Mouse (Mus musculus) kidney, postnatal 0 days (tissue): ENCODE results near the gene Cox10. TPM values are rescaled to one million over a fixed set of nuclear protein-coding genes. Genes with fewer than 3 reads are reported as not detected.
"Not testable (repeated sequence)": the region's sequence is repeated elsewhere in the genome, so short reads cannot be mapped to it uniquely, and the experiment has no call there.

Source experiments
- ATAC-seq: fragments of 200-750 bp; cut with Nextera tagmentation; replicated peaks from 2 replicates; pipeline ENCODE4 v1.8.0; 2017; ENCODE audit warnings: low read depth, moderate number of reproducible peaks, moderate TSS enrichment, moderate library complexity; ENCODE audit not compliant: low FRiP score
- DNase-seq: peaks from one replicate; pipeline ENCODE4 v3.0.0-alpha.2; 2016; ENCODE audit warnings: low spot score
- H3K27ac ChIP-seq: fragments of 300-500 bp; sonication (generic); 2 replicates; pipeline ENCODE4 v1.5.1; 2014; ENCODE audit warnings: mild to moderate bottlenecking
- H3K27me3 ChIP-seq: fragments of 300-500 bp; sonication (generic); 2 replicates; pipeline ENCODE4 v1.6.1; 2014; ENCODE audit warnings: low read length, mixed read lengths; ENCODE audit not compliant: insufficient read depth
- H3K36me3 ChIP-seq: fragments of 300-500 bp; sonication (generic); 2 replicates; pipeline ENCODE4 v1.6.1; 2014; ENCODE audit warnings: low read length, mixed read lengths; ENCODE audit not compliant: insufficient read depth
- H3K4me1 ChIP-seq: fragments of 300-500 bp; sonication (generic); replicated peaks from 2 replicates; pipeline ENCODE4 v1.6.1; 2014; ENCODE audit warnings: antibody characterized with exemption, low read length, mixed read lengths; ENCODE audit not compliant: insufficient read depth
- H3K4me2 ChIP-seq: fragments of 300-500 bp; sonication (generic); 2 replicates; pipeline ENCODE4 v1.6.1; 2014; ENCODE audit warnings: mild to moderate bottlenecking, low read length, moderate library complexity, mixed read lengths
- H3K4me3 ChIP-seq: fragments of 300-500 bp; sonication (generic); replicated peaks from 2 replicates; pipeline ENCODE4 v1.5.1; 2014; ENCODE audit warnings: low read depth, low read length
- H3K9ac ChIP-seq: fragments of 300-500 bp; sonication (generic); 2 replicates; pipeline ENCODE4 v1.6.1; 2014; ENCODE audit warnings: low read depth, low read length
- H3K9me3 ChIP-seq: fragments of 300-500 bp; sonication (generic); replicated peaks from 2 replicates; pipeline ENCODE4 v1.6.1; 2016; ENCODE audit warnings: low read length, inconsistent platforms, mixed read lengths
- CTCF ChIP-seq: IDR thresholded peaks from 2 replicates; pipeline ENCODE4 v1.5.1; 2016; ENCODE audit warnings: antibody characterized with exemption, low read depth, mild to moderate bottlenecking, moderate library complexity
- WGBS: fragments of 180-500 bp; shearing (Covaris S2); extraction: QIAGEN DNeasy Blood & Tissue Kit; methylation state at CpG from one replicate; pipeline ENCODE4 v1.1.7; 2014; 5-methylcytosine and 5-hydroxymethylcytosine counted together
- polyA plus RNA-seq: library from polyadenylated mRNA; unstranded; fragments of >200 nt; fragmentation: Nextera tagmentation; extraction: Ambion mirVana; gene quantifications from 2 replicates; pipeline ENCODE4 v1.2.1, GENCODE M21; 2015

Cox10 gene
- 26.8 and 30.8 TPM in 2 replicates for polyA plus RNA-seq

GRCm38 (mm10) chr11:64078956-64079726 lies at the start of gene Cox10:
Gene Cox10, minus strand, starts transcription at chr11:64079468.
- under 1% methylated on average over 45 of the region's 45 CpGs for WGBS
- Histone ChIP-seq H3K4me2 (peak within 1 kb of the TSS; percentile 81), H3K4me3 (peak within 1 kb of the TSS; percentile 95), H3K4me1 (no peaks in the 10 kb centered on the region), H3K36me3 (no peaks in the 10 kb centered on the region; the same call in 1 of the 2 replicates), H3K27me3 (no peaks in the 10 kb centered on the region), H3K27ac (peak within 1 kb of the TSS; percentile 94), H3K9me3 (no peaks in the 10 kb centered on the region), H3K9ac (peak within 1 kb of the TSS; percentile 88)
- ATAC-seq = peak; percentile 89
- no peak for TF ChIP-seq CTCF
- DNase-seq = peak; percentile 96

- no peak for DNase-seq
- no peaks in the 10 kb centered on the region for H3K36me3 ChIP-seq
- no peak overlapping the region for H3K27ac ChIP-seq
- TF ChIP-seq CTCF = no peak
- H3K27me3 ChIP-seq = no peaks in the 10 kb centered on the region
- no peaks in the 10 kb centered on the region for H3K9me3 ChIP-seq
- H3K9ac ChIP-seq = no peak overlapping the region
- WGBS = 46% methylated on average over 9 of the region's 9 CpGs
- no peak for ATAC-seq
- no peak overlapping the region for H3K4me2 ChIP-seq
- H3K4me3 ChIP-seq = no peak overlapping the region
- no peaks in the 10 kb centered on the region for H3K4me1 ChIP-seq
Observed at GRCm38 (mm10) chr11:64128016-64128415, 48.7 kb upstream of the Cox10 start.

- TF ChIP-seq CTCF = no peak
- no peak overlapping the region for H3K27ac ChIP-seq
- H3K9me3 ChIP-seq = no peaks in the 10 kb centered on the region
- H3K4me3 ChIP-seq = no peak overlapping the region
- WGBS = 57% methylated on average over 2 of the region's 2 CpGs
- no peaks in the 10 kb centered on the region for H3K36me3 ChIP-seq
- H3K4me2 ChIP-seq = no peak overlapping the region
- H3K9ac ChIP-seq = no peak overlapping the region
- ATAC-seq (no peak), DNase-seq (no peak)
- no peaks in the 10 kb centered on the region for H3K4me1 ChIP-seq
- H3K27me3 ChIP-seq = no peaks in the 10 kb centered on the region
Observed at GRCm38 (mm10) chr11:64125471-64125870, 46.2 kb upstream of the Cox10 start.

- H3K4me2 ChIP-seq, DNase-seq, H3K36me3 ChIP-seq, ATAC-seq, H3K4me3 ChIP-seq, H3K9me3 ChIP-seq, H3K27me3 ChIP-seq, H3K4me1 ChIP-seq, H3K27ac ChIP-seq, H3K9ac ChIP-seq: not testable (repeated sequence)
- WGBS = 86% methylated on average over 6 of the region's 6 CpGs
Observed at GRCm38 (mm10) chr11:64123174-64123573, 43.9 kb upstream of the Cox10 start.

GRCm38 (mm10) chr11:64116711-64117110 lies 37.4 kb upstream of the Cox10 start:
- no peaks in the 10 kb centered on the region; the same call in 1 of the 2 replicates for H3K27me3 ChIP-seq
- 86% methylated on average over 4 of the region's 4 CpGs for WGBS

GRCm38 (mm10) chr11:64115822-64116221 lies 36.6 kb upstream of the Cox10 start:
- WGBS = 72% methylated on average over 2 of the region's 2 CpGs
- Histone ChIP-seq H3K4me2 (no peak overlapping the region), H3K4me1 (no peaks in the 10 kb centered on the region), H3K9me3 (no peaks in the 10 kb centered on the region), H3K9ac (no peak overlapping the region), H3K27me3 (no peaks in the 10 kb centered on the region; the same call in 1 of the 2 replicates), H3K36me3 (no peaks in the 10 kb centered on the region), H3K27ac (no peak overlapping the region), H3K4me3 (no peak overlapping the region)
- TF ChIP-seq CTCF = no peak
- ATAC-seq (no peak), DNase-seq (no peak)

More at GRCm38 (mm10) chr11:64116711-64117110, 37.4 kb upstream of the Cox10 start:
- Histone ChIP-seq H3K27ac (no peak overlapping the region), H3K9ac (no peak overlapping the region), H3K9me3 (no peaks in the 10 kb centered on the region), H3K4me3 (no peak overlapping the region), H3K36me3 (no peaks in the 10 kb centered on the region), H3K4me2 (no peak overlapping the region), H3K4me1 (no peaks in the 10 kb centered on the region)
- TF ChIP-seq CTCF = no peak
- ATAC-seq (no peak), DNase-seq (no peak)
